Mouse (Mus musculus): ENCODE measurements around the gene Kcne1l.

Gene Kcne1l

DNA sequence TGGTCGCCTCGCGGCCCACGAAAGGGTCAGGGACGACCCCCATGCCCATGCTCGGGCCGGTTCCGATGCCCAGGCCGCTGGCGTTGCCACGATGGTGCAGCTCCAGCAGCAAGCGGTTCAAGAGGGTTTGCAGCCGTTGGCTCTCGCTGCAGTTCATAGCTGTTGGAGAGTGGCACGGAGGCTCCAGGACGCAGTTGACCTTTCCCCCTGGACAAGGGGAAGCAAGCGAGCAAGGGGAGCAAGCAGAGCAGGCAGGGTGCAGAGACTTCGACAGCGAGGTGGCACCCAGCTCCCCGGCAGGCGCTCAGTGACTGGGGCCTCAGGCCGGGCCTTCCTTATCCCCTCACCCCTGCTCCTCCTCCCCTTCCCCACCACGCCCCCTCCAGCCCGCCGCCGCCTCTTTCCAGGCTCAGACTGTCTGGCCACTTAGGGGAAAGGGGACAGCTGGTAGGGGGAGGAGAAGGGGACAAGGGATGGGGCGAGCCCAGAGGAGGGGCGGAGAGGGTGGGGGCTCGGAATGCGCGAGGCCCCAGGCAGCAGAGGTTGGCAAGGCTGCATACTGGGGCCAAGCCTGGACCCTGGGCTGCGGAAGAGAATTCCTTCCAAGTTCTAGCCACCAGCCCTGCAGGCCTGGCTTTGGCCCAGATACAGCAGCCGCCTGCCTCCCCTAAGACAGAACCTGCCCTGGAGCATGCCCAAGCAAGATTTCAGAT lies at the start of gene Kcne1l:
TSS of gene Kcne1l (minus strand) at position 426 of the 713 bp plus-strand sequence.
- in situ Hi-C loops (cut with MboI, MseI), result no loop called here

DNA sequence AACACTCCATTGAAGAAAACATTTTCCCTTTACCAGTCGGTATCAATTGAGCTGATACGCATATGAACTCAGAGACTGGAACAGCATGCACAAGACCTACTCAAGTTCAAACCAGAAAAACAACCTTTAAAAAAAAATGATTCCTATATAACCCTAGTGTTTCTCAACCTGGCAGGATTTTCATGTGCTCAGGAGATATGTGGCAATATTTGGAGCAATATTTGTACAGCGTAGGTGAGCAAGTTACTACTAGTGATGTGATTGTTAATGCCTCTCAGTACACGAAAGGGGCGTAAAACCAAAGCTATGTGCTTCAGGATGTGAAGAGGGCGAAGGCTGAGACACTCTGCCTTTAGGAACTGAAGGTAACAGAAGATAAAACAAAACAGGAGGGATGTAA lies 30.1 kb upstream of the Kcne1l start:
- in situ Hi-C loops (cut with MboI, MseI), result no loop called here

DNA sequence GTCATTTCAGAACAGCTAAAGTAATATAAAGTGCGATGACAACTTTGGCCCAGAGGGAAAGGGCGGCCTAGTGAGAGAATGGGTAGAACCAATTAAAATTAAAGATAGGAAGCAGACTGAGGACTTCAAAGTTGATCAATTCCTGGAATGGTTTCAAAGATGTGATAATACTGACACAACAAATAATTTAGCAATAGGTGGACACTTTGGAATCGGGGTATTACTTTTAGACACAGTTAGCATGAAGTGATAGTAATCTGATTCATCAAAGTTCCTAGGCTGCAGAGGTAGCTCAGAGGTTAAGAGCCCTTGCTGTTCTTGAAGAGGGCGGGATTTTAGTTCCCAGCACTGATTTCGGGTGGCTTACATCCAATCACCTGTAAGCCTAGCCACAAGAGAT lies 29.4 kb upstream of the Kcne1l start:
- in situ Hi-C loops (cut with MboI, MseI), result no loop called here

DNA sequence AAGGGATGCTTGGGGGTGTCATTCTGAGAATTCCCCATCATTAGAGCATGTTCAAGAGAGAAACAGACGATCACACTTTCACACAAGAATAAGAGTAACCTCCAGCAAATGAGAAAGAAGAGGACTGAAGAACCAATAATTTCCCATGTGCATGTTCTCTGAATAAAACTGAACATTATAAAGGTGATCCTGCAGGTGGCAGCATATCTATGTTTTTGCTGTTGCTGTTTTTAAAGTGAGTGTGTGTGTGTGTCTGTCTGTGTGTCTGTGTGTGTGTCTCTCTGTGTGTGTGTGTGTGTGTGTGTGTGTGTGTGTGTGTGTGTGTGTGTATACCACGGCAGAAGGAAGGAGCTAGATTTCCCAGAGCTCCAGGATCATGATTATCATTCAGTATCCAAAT lies 19.7 kb upstream of the Kcne1l start:
- in situ Hi-C loops (cut with MboI, MseI), result no loop called here

DNA sequence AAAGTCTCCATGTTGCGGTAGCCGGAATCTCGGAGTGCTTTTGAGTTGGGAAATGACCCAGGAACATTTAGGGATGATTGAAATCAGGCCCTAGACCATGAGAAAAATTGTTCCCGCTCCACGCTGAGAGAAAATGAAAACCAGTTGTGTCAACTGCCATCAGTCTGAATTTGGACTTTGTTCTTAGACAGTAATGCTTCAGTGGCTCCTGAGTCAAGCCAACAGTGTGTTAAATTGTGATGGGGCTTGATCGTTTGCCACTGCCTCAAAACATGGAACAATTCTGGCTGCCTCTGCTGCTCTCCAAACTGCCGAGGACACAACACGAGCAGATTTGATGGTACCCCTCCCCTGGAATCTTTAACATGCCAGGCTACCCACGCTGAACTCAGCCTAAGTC lies 10.0 kb upstream of the Kcne1l start:
- in situ Hi-C loops (cut with MboI, MseI), result no loop called here

DNA sequence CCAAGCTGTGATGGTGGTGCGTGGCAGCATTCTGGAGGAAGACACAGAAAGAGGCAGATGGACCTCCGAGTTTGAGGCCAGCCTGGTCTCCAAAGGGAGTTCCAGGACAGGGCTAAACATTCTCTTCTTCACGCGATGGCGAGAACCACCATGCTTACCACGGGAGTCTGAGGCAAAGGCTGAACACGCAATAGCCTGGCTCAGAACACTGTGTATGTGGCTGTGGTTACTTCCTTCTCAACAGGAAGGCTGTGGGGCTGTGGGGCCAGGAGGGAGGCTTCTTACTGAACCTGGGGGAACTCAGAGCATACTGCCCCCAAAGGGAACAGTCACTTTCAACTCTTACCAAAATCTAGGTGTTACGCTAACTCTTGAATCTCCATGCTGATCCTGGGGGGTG lies 9.2 kb upstream of the Kcne1l start:
- in situ Hi-C loops (cut with MboI, MseI), result no loop called here

DNA sequence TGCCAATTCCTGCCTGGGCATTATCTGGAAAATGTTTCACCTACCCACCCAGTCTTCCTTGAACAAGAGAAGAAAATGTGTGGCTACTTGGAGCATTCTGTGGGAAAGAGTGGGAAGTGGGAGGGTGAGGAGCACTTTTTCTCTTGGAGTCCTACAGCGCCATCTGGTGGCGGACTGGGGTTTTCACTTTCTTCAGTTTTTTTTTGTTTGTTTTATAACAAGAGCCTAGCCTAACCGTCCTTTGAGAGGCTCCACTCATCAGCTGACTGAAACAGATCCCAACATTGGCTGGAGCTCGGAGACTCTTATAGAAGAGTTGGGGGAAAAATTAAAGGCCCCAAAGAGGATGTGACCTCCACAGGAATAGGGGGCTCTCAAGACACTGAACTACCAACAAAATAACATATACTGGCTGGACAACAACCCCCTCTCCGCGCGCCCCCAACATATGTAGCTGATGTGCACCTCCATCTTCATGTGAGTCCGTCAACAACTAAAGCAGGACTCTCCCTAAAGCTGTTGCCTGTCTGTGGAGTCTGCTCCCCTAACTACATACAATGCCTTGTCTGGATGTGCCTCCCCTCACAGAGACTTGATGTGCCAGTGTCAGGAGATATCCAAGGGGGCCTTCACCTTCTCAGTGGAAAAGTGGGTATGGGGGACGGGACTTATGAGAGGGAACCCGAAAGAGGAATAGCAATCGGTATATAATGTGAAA lies 8.4 kb upstream of the Kcne1l start:
- in situ Hi-C loops (cut with MboI, MseI), result no loop called here

DNA sequence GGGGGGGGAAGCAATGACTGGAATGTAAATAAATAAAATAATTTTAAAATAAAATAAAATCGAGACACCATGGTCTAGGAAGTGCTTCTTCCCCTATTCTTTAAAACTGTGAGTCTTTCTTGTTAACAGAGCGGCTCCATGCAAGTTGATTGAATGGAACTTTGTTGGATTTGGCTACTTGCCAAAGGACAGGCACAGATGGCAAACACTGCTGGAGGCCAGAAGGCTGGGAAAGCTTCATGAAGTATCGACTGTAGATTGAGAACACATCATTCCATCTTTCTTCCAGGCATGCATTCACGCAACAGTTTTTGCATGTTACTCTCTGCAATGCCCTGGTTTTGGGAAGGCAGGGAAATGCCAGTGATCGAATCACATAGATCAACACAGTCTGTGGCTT lies 4.3 kb upstream of the Kcne1l start:
- in situ Hi-C loops (cut with MboI, MseI), result no loop called here

DNA sequence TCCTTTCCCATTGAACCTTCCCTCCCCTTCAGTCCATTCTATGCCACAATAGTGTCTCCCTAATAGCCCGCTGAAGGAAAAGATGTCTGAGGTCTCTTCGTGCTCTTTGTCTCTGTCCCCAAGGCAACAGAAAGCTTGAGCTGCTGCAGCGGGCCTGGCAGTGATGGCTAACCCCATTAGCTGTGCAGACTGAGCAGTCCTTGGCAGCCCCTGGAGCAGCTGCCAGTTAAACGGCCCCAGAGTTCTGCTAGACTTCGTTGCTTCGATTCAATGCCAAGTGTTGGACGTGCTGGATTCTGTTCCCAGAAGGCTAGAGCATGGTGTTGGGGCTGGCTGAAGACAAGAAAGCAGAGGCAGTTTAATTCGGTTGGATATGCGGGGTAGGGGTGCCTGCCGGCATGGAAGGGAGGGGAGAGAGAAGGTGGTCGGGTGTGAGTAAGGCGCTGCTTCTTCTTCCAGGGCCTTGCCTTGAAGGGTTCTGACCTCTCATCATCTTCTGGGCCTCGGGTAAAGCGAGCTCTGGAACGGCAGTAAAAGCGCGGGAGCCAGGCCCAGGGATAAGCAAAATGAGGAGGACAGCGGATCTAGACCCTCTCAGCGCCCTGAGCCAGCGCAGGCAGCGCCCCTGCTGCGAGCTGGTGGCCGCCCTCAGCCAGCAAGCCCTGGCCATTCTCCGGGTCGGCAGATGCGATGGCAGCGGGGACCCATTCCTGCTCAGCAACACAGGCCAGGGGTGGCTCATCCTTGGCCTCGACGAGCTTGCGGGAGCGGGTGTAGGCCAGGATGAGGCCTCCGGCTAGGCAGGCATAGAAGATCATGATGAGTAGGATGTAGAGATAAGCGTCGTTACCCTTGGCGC lies 855 bp downstream of the Kcne1l start:
- in situ Hi-C loops (cut with MboI, MseI), result no loop called here

DNA sequence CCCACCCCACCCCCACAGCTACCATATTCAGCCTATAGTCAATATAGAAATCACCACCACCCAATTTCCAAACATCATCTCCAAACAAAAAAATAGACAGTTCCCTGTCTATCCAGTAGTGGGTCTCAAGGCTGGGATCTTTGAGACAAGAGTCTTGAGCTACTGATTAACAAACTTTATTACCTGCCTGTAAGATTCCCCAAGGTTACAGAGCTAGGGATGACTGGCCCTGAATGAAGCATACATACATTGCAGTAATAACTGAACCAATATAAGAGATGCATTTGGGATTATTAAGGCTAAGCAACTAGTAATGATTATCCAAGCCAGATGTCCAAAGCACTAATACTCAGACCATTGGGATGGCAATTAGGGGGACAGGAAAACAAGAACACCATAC lies 1.5 kb downstream of the Kcne1l start:
- in situ Hi-C loops (cut with MboI, MseI), result no loop called here

DNA sequence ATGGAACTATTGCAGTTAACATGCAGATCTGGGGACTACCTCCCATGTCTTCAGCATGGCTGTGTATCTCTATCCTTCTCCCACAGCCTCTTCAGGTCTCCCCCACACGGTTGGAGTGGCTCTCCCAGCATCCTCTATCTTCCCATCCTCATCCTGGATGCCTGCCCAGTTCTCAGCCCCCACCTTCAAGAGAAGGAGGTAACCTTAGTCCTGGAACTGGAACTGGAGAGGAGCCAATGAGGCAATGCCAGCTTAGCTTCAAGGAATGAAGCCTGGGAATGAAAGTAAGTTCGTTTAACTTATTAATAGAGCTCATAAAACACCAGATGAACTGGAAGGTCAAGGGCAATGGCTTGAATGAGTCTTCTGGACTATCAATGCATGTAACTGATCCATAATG lies 2.6 kb downstream of the Kcne1l start:
- in situ Hi-C loops (cut with MboI, MseI), result no loop called here

DNA sequence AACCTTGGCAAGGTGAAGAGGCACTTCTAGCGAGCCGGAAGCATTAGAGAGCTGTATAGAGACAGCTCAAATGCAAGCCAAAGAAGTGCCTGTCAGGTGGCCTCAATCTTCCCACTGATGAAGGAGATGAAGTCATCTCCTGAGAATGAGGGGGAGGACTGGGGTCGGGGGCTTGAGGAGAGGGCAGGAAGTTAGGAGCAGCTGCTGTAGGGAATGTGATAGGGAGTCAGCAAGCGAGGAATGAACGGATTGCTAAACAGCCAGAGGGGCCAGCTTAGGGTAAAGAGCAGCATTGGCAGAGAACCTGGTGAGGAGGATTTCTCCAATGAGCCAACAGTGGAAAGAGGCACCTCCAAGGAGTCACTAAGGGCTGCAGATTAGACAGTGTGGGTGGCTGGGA lies 20.2 kb downstream of the Kcne1l start:
- in situ Hi-C loops (cut with MboI, MseI), result loop anchor here (25.0 kb wide), 1 partner anchor 1074 kb away; no protein-coding TSS in a partner anchor

DNA sequence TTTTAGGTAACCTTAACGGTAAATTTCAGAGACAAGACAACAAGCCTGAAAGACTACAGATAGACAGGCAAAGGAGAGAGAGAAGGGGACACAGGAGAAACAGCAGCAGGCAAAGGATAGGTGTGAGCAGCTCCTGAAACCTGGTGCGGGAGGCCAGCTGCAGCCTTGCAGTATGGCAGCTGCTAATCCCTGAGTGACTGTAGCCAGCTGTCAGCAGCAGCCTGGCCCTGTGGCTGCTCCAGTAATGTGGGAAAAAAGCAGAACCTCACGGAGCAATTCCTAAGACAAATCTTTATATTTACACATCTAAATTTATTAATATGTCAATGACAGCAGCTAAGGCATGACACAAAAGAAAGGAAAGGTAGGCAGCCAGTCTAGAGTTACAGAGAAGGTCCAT lies 29.5 kb downstream of the Kcne1l start:
- in situ Hi-C loops (cut with MboI, MseI), result loop anchor here (25.0 kb wide), 1 partner anchor 1064 kb away; no protein-coding TSS in a partner anchor

DNA sequence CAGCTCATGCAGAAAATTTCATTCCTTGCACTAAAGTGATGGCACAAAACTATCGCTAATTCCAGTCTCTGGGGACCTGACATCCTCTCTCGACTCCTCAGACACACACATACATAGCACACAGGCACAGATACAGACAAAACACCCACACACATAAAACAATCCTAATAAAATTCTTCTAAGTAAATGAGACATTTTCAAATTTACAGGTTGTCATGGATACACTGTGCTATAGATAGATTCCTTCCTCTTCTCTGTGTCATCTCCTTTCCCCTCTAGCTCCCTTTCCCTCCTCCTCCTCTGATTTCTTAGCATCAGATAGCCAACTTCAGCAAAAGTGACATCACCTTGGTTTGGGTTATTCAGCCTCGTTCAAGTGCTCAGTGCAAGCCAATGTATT lies 30.1 kb downstream of the Kcne1l start:
- in situ Hi-C loops (cut with MboI, MseI), result loop anchor here (25.0 kb wide), 1 partner anchor 1064 kb away; no protein-coding TSS in a partner anchor

Measured in regulatory T cell (primary cell).